Mouse (Mus musculus) small intestine, adult 2 months (tissue): Measurements from ENCODE around the gene Mrap2.

ENCODE experiments used
- CTCF ChIP-seq: fragments of 200-500 bp; IDR thresholded peaks from 2 replicates; pipeline ENCODE4 v1.5.1; 2012; ENCODE audit warnings: low read depth, mild to moderate bottlenecking, control low read depth, inconsistent platforms, low read length, moderate library complexity, mixed read lengths; ENCODE audit not compliant: insufficient replicate concordance, insufficient read length; ENCODE audit errors: extremely low read depth
- POLR2A ChIP-seq: fragments of 200-500 bp; IDR thresholded peaks from 2 replicates; pipeline ENCODE4 v1.6.1; 2012; ENCODE audit warnings: low read depth, mild to moderate bottlenecking, control low read depth, inconsistent platforms, low read length, moderate library complexity

DNA sequence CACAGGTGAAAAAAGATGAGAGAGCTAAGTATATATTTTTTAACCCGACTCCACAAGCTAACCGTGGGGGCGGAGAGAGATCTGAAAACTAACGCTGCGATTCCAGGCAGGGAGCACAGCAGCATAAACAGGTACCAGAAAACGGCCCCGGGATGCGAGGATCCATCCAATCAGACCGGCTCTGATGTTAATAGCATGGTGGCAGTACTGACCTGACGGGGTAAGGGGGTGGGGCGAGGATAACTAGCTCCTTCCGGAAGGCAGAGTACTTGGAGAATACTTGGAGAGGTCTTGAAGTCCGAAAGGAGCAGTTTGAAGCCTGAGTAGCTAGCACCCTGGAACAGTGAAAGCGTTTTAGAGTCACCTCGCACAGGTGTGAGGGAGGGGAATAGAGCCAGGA, 1.1 kb downstream of the Mrap2 start:
- TF ChIP-seq CTCF (no peak), POLR2A (no peak)
